Mouse (Mus musculus) C2C12 (cell line): Measurements from ENCODE around the gene Isg20l2.

Experiments used
- CTCF ChIP-seq: IDR thresholded peaks from one replicate; pipeline ENCODE4 v1.5.1; 2011; ENCODE audit not compliant: control insufficient read depth, insufficient read depth, insufficient read length
- FOSL1 ChIP-seq: IDR thresholded peaks from one replicate; pipeline ENCODE4 v1.8.0; 2011; ENCODE audit warnings: mild to moderate bottlenecking, low read length; ENCODE audit not compliant: poor library complexity, insufficient read depth, severe bottlenecking
- MAX ChIP-seq: IDR thresholded peaks from one replicate; pipeline ENCODE4 v1.6.1; 2011; ENCODE audit warnings: mild to moderate bottlenecking, control low read depth
- MYOD1 ChIP-seq: IDR thresholded peaks from one replicate; pipeline ENCODE4 v1.6.1; 2011; ENCODE audit warnings: low read depth; ENCODE audit not compliant: control insufficient read depth, insufficient read length
- MYOG ChIP-seq: IDR thresholded peaks from one replicate; pipeline ENCODE4 v1.6.1; 2011; ENCODE audit not compliant: control insufficient read depth, insufficient read length; ENCODE audit errors: extremely low read depth
- USF1 ChIP-seq: IDR thresholded peaks from one replicate; pipeline ENCODE4 v1.6.1; 2011; ENCODE audit warnings: low read depth, mild to moderate bottlenecking, control low read depth, moderate library complexity

DNA sequence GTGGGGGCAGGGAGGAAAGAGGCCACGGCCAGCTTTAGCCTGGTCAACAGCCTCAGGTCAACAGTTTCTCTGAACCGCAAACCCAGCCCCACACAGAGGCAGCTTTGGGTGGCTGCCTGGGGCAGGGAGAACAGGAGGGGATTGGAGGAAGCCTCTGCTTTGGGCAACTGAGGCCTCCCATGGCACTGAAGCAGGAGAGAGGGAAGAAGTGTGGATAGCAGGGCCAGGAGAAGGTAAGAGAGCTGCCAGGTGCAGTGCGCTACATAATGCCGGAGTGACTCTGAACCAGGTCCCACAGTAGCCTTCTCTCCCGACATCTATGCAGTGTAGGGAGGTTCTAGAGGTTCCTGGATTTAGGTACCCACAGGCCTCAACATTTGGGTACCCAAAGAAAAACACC, 50.6 kb downstream of the Isg20l2 start:
- TF ChIP-seq MAX (no peak), CTCF (no peak), MYOD1 (no peak), FOSL1 (no peak), MYOG (no peak), USF1 (no peak)
